Mouse (Mus musculus) stomach, embryonic 14.5 days (tissue): Measurements from ENCODE around the gene Gm21858. TPM values are rescaled to one million over a fixed set of nuclear protein-coding genes. Genes with fewer than 3 reads are reported as not detected.
"Not testable (repeated sequence)": the region's sequence is repeated elsewhere in the genome, so short reads cannot be mapped to it uniquely, and the experiment has no call there.

ENCODE experiments used
- ATAC-seq: fragments of 200-750 bp; cut with Nextera tagmentation; 2 replicates; pipeline ENCODE4 v1.8.0; 2017; ENCODE audit warnings: low read depth, moderate TSS enrichment; ENCODE audit not compliant: insufficient number of reproducible peaks, insufficient read depth, low FRiP score
- H3K27ac ChIP-seq: fragments of 300-500 bp; sonication (generic); 2 replicates; pipeline ENCODE4 v1.5.1; 2014; ENCODE audit warnings: mild to moderate bottlenecking, low read length, moderate library complexity, mixed read lengths
- H3K27me3 ChIP-seq: fragments of 300-500 bp; sonication (generic); 2 replicates; pipeline ENCODE4 v1.6.1; 2014; ENCODE audit warnings: low read length, control low read depth, mixed read lengths; ENCODE audit not compliant: control insufficient read depth, insufficient read depth
- H3K36me3 ChIP-seq: fragments of 300-500 bp; sonication (generic); 2 replicates; pipeline ENCODE4 v1.6.1; 2014; ENCODE audit warnings: mild to moderate bottlenecking, control low read depth, low read length, moderate library complexity, mixed read lengths; ENCODE audit not compliant: control insufficient read depth, insufficient read depth
- H3K4me1 ChIP-seq: fragments of 300-500 bp; sonication (generic); 2 replicates; pipeline ENCODE4 v1.6.1; 2014; ENCODE audit warnings: low read length, control low read depth, mixed read lengths; ENCODE audit not compliant: control insufficient read depth, insufficient read depth
- H3K4me2 ChIP-seq: fragments of 300-500 bp; sonication (generic); replicated peaks from 2 replicates; pipeline ENCODE4 v1.6.1; 2014; ENCODE audit warnings: low read depth, low read length, control low read depth
- H3K4me3 ChIP-seq: fragments of 300-500 bp; sonication (generic); 2 replicates; pipeline ENCODE4 v1.5.1; 2014; ENCODE audit warnings: low read depth, low read length, control low read depth
- H3K9ac ChIP-seq: fragments of 300-500 bp; sonication (generic); replicated peaks from 2 replicates; pipeline ENCODE4 v1.6.1; 2014; ENCODE audit warnings: low read depth, mild to moderate bottlenecking, control low read depth, low read length, moderate library complexity, mixed read lengths
- H3K9me3 ChIP-seq: fragments of 300-500 bp; sonication (generic); 2 replicates; pipeline ENCODE4 v1.6.1; 2016; ENCODE audit warnings: low read depth, low read length, control low read depth; ENCODE audit not compliant: control insufficient read depth
- WGBS: fragments of 180-500 bp; shearing (Covaris S2); extraction: QIAGEN DNeasy Blood & Tissue Kit; methylation state at CpG from one replicate; pipeline ENCODE4 v1.1.7; 2014; 5-methylcytosine and 5-hydroxymethylcytosine counted together
- polyA plus RNA-seq: library from polyadenylated mRNA; unstranded; fragments of >200 nt; fragmentation: Nextera tagmentation; extraction: Ambion mirVana; gene quantifications from 2 replicates; pipeline ENCODE4 v1.2.1, GENCODE M21; 2014

Gene Gm21858
- not detected in 2 replicates for polyA plus RNA-seq

DNA sequence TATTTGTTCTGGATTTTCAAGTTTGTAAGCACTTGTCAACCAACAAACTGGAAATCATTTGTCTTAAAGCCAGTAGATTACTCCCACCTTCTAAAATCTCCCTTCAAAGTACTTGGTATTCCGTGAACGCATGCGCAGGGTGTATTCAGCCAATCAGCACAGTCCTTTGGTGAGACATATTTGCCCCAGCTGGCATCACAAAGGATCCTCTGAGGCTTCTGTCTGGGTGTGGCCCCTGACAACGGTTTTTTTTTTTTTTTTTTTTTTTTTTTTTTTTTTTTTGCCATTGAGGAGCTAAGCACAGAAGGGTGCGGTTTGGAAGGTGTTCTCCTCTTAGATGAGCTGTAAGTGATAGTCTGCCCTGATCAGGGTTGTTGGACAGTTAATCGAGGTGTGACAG lies at the start of gene Gm21858:
Gene Gm21858, plus strand, starts transcription at position 301 of the 400 bp plus-strand sequence.
- no CpG with 5 or more reads among the region's 6 CpGs for WGBS
- H3K4me3 ChIP-seq, H3K36me3 ChIP-seq, ATAC-seq, H3K27me3 ChIP-seq, H3K9ac ChIP-seq, H3K9me3 ChIP-seq, H3K27ac ChIP-seq, H3K4me2 ChIP-seq, H3K4me1 ChIP-seq: not testable (repeated sequence)
